20 mouse cellular contexts compared by ENCODE assay signal in the genomic region with DNA sequence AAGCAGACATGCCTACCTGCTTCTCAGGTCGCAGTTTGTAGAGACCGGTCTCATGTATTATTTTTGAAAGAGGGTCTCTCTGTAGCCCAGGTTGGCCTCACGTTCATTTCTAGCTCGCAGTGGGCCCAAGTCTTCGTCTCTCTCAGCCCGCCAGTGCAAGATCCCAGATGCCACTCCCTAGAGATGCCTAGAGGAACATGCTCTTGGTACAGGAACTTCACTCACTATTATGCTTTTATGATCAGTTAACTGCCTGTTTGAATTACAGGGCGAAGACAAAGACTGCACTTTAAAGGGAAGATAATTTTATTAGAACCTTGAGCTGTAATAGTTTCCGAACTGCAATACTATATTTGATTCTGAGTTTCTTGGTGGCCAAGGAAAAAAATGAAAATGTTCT. TPM values are rescaled to one million over a fixed set of nuclear protein-coding genes. Genes with fewer than 3 reads are reported as not detected.
DNase-seq lines count a peak whose midpoint lies in the region; ATAC-seq and TF ChIP-seq lines count a peak whose summit lies in the region.
"Had no signal": no experiment of that assay in that cellular context is flagged by ENCODE, and none has a peak within 500 bp of the region (broad histone marks: within the 10 kb centered on the region; RNA-seq: fewer than 3 reads in every experiment).

No protein-coding gene starts in this region.

- DNase-seq in heart, postnatal 25 days (ENCODE audit: low spot score) = no peak
- no peak for DNase-seq in cerebellum, adult 11-12 months
- DNase-seq: adrenal gland, postnatal 10 days; adrenal gland, postnatal 25 days; cerebellum, adult 11 months; cerebellum, adult 2 months; cerebellum, adult 9-10 months; cerebellum, postnatal 10 days; cerebellum, postnatal 25 days had no signal

- H3K27me3 ChIP-seq in heart, embryonic 13.5 days (replicated peaks) = no peaks in the 10 kb centered on the region
- no peaks in the 10 kb centered on the region for H3K27me3 ChIP-seq in embryonic facial prominence, embryonic 15.5 days
- no peaks in the 10 kb centered on the region for H3K27me3 ChIP-seq in intestine, embryonic 15.5 days (replicated peaks)
- H3K27me3 ChIP-seq in intestine, postnatal 0 days (replicated peaks; ENCODE audit: control insufficient read depth, insufficient read depth, low read length) = no peaks in the 10 kb centered on the region
- no peaks in the 10 kb centered on the region for H3K27me3 ChIP-seq in hindbrain, embryonic 13.5 days
- H3K27me3 ChIP-seq: forebrain, embryonic 12.5 days had no signal

- H3K9ac ChIP-seq in heart, embryonic 13.5 days = no peak overlapping the region
- no peak overlapping the region for H3K9ac ChIP-seq in embryonic facial prominence, embryonic 15.5 days
- no peak overlapping the region for H3K9ac ChIP-seq in intestine, embryonic 15.5 days
- H3K9ac ChIP-seq in intestine, postnatal 0 days (ENCODE audit: low read depth, low read length) = no peak overlapping the region
- H3K9ac ChIP-seq in hindbrain, embryonic 13.5 days = no peak overlapping the region
- H3K9ac ChIP-seq: forebrain, embryonic 12.5 days had no signal

- no peak for TF ChIP-seq CTCF in intestine, postnatal 0 days (IDR thresholded peaks at IDR 0.05; ENCODE audit: low read depth)

- no peak overlapping the region for H3K4me2 ChIP-seq in heart, embryonic 13.5 days
- H3K4me2 ChIP-seq in embryonic facial prominence, embryonic 15.5 days (replicated peaks) = no peak overlapping the region
- no peak overlapping the region for H3K4me2 ChIP-seq in intestine, embryonic 15.5 days (replicated peaks)
- no peak overlapping the region for H3K4me2 ChIP-seq in intestine, postnatal 0 days (replicated peaks; ENCODE audit: low read depth)
- no peak overlapping the region for H3K4me2 ChIP-seq in hindbrain, embryonic 13.5 days
- H3K4me2 ChIP-seq: forebrain, embryonic 12.5 days had no signal

- ATAC-seq in heart, embryonic 13.5 days (ENCODE audit: extremely low read depth, insufficient number of reproducible peaks, low FRiP score, low TSS enrichment) = no peak
- ATAC-seq in embryonic facial prominence, embryonic 15.5 days (ENCODE audit: insufficient number of reproducible peaks, low FRiP score, low TSS enrichment, low read depth) = no peak
- ATAC-seq in intestine, embryonic 15.5 days = peak; percentile 71
- ATAC-seq in intestine, postnatal 0 days = peak; percentile 72
- ATAC-seq in hindbrain, embryonic 13.5 days (ENCODE audit: low FRiP score) = no peak
- no peak for ATAC-seq in monocyte, adult 5-6 weeks (replicated peaks; ENCODE audit: insufficient number of reproducible peaks, low FRiP score, low TSS enrichment, poor library complexity, severe bottlenecking)
- ATAC-seq: forebrain, embryonic 14.5 days; forebrain, embryonic 16.5 days had no signal

- H3K36me3 ChIP-seq in heart, embryonic 13.5 days = peaks cover 6% of the 10 kb centered on the region; the same call in 1 of the 2 replicates
- no peaks in the 10 kb centered on the region for H3K36me3 ChIP-seq in embryonic facial prominence, embryonic 15.5 days
- H3K36me3 ChIP-seq in intestine, embryonic 15.5 days = 0 out of 2 replicates have a peak, but pooled peaks cover 3% of the 10 kb centered on the region
- H3K36me3 ChIP-seq in intestine, postnatal 0 days (ENCODE audit: control insufficient read depth, insufficient read depth) = no peaks in the 10 kb centered on the region
- H3K36me3 ChIP-seq in hindbrain, embryonic 13.5 days = peaks cover 17% of the 10 kb centered on the region

- no peak overlapping the region for H3K4me3 ChIP-seq in heart, embryonic 13.5 days
- no peak overlapping the region for H3K4me3 ChIP-seq in embryonic facial prominence, embryonic 15.5 days (replicated peaks)
- H3K4me3 ChIP-seq in intestine, embryonic 15.5 days (replicated peaks) = no peak overlapping the region
- no peak overlapping the region for H3K4me3 ChIP-seq in intestine, postnatal 0 days (ENCODE audit: low read depth, low read length)
- no peak overlapping the region for H3K4me3 ChIP-seq in hindbrain, embryonic 13.5 days
- H3K4me3 ChIP-seq: erythroblast, embryonic 14.5 days; forebrain, embryonic 10.5 days; forebrain, embryonic 12.5 days had no signal

- intact Hi-C loops in heart, postnatal 25 days (cut with DNase I) = no loop called here

- H3K27ac ChIP-seq in heart, embryonic 13.5 days (replicated peaks) = peak overlapping the region; percentile 43; the same call in 1 of the 2 replicates
- H3K27ac ChIP-seq in embryonic facial prominence, embryonic 15.5 days (replicated peaks) = peak overlapping the region; percentile 29; the same call in 1 of the 2 replicates
- no peak overlapping the region for H3K27ac ChIP-seq in intestine, embryonic 15.5 days
- H3K27ac ChIP-seq in intestine, postnatal 0 days (ENCODE audit: low read depth, low read length) = no peak overlapping the region
- H3K27ac ChIP-seq in hindbrain, embryonic 13.5 days = no peak overlapping the region
- H3K27ac ChIP-seq: forebrain, embryonic 10.5 days; forebrain, embryonic 12.5 days had no signal

- peaks cover 5% of the 10 kb centered on the region; the same call in 1 of the 2 replicates for H3K9me3 ChIP-seq in heart, embryonic 13.5 days
- no peaks in the 10 kb centered on the region for H3K9me3 ChIP-seq in embryonic facial prominence, embryonic 15.5 days (replicated peaks)
- no peaks in the 10 kb centered on the region for H3K9me3 ChIP-seq in intestine, embryonic 15.5 days
- H3K9me3 ChIP-seq in intestine, postnatal 0 days (ENCODE audit: control insufficient read depth) = no peaks in the 10 kb centered on the region
- peaks cover 4% of the 10 kb centered on the region; the same call in 1 of the 2 replicates for H3K9me3 ChIP-seq in hindbrain, embryonic 13.5 days

- peaks cover 26% of the 10 kb centered on the region for H3K4me1 ChIP-seq in heart, embryonic 13.5 days
- H3K4me1 ChIP-seq in embryonic facial prominence, embryonic 15.5 days = peaks cover 18% of the 10 kb centered on the region
- peaks cover 7% of the 10 kb centered on the region for H3K4me1 ChIP-seq in intestine, embryonic 15.5 days (replicated peaks)
- peaks cover 6% of the 10 kb centered on the region for H3K4me1 ChIP-seq in intestine, postnatal 0 days (replicated peaks; ENCODE audit: control insufficient read depth, insufficient read depth, low read length)
- 0 out of 2 replicates have a peak, but pooled peaks cover 9% of the 10 kb centered on the region for H3K4me1 ChIP-seq in hindbrain, embryonic 13.5 days (replicated peaks)
- H3K4me1 ChIP-seq: forebrain, embryonic 12.5 days had no signal

- 84% methylated on average over 8 of the region's 8 CpGs for WGBS in heart, embryonic 13.5 days
- 90% methylated on average over 8 of the region's 8 CpGs for WGBS in embryonic facial prominence, embryonic 15.5 days
- 70% methylated on average over 8 of the region's 8 CpGs for WGBS in intestine, embryonic 15.5 days
- WGBS in intestine, postnatal 0 days = 53% methylated on average over 8 of the region's 8 CpGs
- 94% methylated on average over 8 of the region's 8 CpGs for WGBS in hindbrain, embryonic 13.5 days

RNA-seq across cellular contexts. Expression of a gene that starts 53.9 kb away (rescaled TPM):
- 26.9 and 27.4 TPM in 2 replicates for polyA plus RNA-seq in heart, embryonic 13.5 days (2015; fragmentation: Nextera tagmentation; extraction: Ambion mirVana)
- 100 to 1,000 TPM; 426 to 457 TPM for total RNA-seq in heart, postnatal 25 days (2021)
- polyA plus RNA-seq in embryonic facial prominence, embryonic 15.5 days (2015; fragmentation: Nextera tagmentation; extraction: Ambion mirVana) = 118 and 123 TPM in 2 replicates
- 16.4 and 20.0 TPM in 2 replicates for polyA plus RNA-seq in intestine, embryonic 15.5 days (2015; fragmentation: Nextera tagmentation; extraction: Ambion mirVana)
- polyA plus RNA-seq in intestine, postnatal 0 days (2015; fragmentation: Nextera tagmentation; extraction: Ambion mirVana) = 19.0 and 20.4 TPM in 2 replicates
- 14.5 and 20.5 TPM in 2 replicates for polyA plus RNA-seq in hindbrain, embryonic 13.5 days (2015; fragmentation: Nextera tagmentation; extraction: Ambion mirVana)
- 2.6 TPM in 1 of 3 replicates, not detected in the others for total RNA-seq in monocyte, adult 5-6 weeks (2017)

Comparison
In these comparisons a context has a peak if more than half of its experiments do, and no peak if none do; other contexts are left out.
1. ATAC-seq: peak in intestine, embryonic 15.5 days (single experiment) and intestine, postnatal 0 days (single experiment); none in heart, embryonic 13.5 days (single experiment), embryonic facial prominence, embryonic 15.5 days (single experiment), hindbrain, embryonic 13.5 days (single experiment) and monocyte, adult 5-6 weeks (single experiment).
2. H3K27ac ChIP-seq: peak in heart, embryonic 13.5 days (single experiment) and embryonic facial prominence, embryonic 15.5 days (single experiment); none in intestine, embryonic 15.5 days (single experiment), intestine, postnatal 0 days (single experiment) and hindbrain, embryonic 13.5 days (single experiment).